Mouse (Mus musculus) macrophage (primary cell): ENCODE results near the gene D17H6S53E. TPM values are rescaled to one million over a fixed set of nuclear protein-coding genes. Genes with fewer than 3 reads are reported as not detected.

ENCODE experiments used
- H3K27ac ChIP-seq: fragments of 350-480 bp; formaldehyde crosslinking; 2 replicates; pipeline ENCODE4 v1.9.0; 2021
- H3K36me3 ChIP-seq: fragments of 350-480 bp; formaldehyde crosslinking; 2 replicates; pipeline ENCODE4 v1.9.0; 2021; ENCODE audit errors: inconsistent target
- H3K4me3 ChIP-seq: fragments of 350-480 bp; formaldehyde crosslinking; 2 replicates; pipeline ENCODE4 v1.9.0; 2021; ENCODE audit errors: inconsistent target
- H3K79me2 ChIP-seq: fragments of 350-480 bp; formaldehyde crosslinking; 2 replicates; pipeline ENCODE4 v1.9.0; 2021; ENCODE audit errors: inconsistent target
- WGBS: methylation state at CpG from one replicate; pipeline ENCODE4 v1.1.7; 2026; ENCODE audit warnings: inconsistent platforms; ENCODE audit not compliant: missing documents; 5-methylcytosine and 5-hydroxymethylcytosine counted together
- polyA plus RNA-seq: library from polyadenylated mRNA; stranded (reverse); fragments of 250-400 nt; gene quantifications from 3 replicates; pipeline ENCODE4 v1.2.4, GENCODE M21; 2018; ENCODE audit warnings: inconsistent platforms
- total RNA-seq, 78 experiments: library from RNA; depleted of rRNA; stranded (reverse); fragments of 250-400 nt; gene quantifications; 1 replicate in 9 of 78; 2 replicates in 24 of 78; 3 replicates in 43 of 78; 4 replicates in 2 of 78; pipeline ENCODE4 v1.2.4; 2018; ENCODE audit warnings: inconsistent platforms in 56 of 78

The D17H6S53E gene
- 10 to 100 TPM in 23 of 26 experiments, 1 to 10 TPM in 3; 4.7 to 47.8 (median 23.0) TPM for total RNA-seq (2018; cell fraction: chromatin; rRNA removed)
- 10 to 100 TPM; 11.5 to 40.9 (median 26.4) TPM for total RNA-seq (2018; cell fraction: cytosol; rRNA removed)
- total RNA-seq (2018; cell fraction: nucleus; rRNA removed): 10 to 100 TPM in 25 of 26 experiments, 1 to 10 TPM in 1; 9.5 to 72.8 (median 34.0) TPM
- 11.5 to 23.5 TPM (median 22.0 TPM) in 3 replicates for polyA plus RNA-seq

DNA sequence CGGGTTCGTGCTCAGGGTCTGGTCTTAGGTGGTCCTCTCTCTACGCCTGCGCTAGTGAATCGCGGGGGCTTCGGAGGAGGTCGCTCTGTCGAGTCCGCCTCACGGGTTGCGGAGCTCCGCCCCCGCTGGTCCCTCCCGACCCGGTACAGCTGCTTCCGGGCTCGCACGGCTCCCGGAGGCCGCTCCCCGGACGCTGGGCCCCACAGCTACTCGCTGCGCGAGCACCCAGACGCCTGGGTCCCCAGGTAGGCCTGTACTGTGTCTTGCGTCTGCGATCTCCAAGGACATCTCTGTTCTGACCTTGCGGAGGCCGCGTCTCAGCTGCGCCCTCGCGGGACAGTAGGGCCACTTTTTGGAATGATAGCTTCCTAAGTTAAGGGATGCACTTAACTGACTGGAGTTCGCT is at the start of gene D17H6S53E:
Gene D17H6S53E (plus strand): TSS at position 168 of the 406 bp plus-strand sequence.
- Histone ChIP-seq H3K36me3 (peaks cover 28% of the 10 kb centered on the region), H3K79me2 (peaks cover 65% of the 10 kb centered on the region), H3K4me3 (peak within 1 kb of the TSS; percentile 75), H3K27ac (peak within 1 kb of the TSS; percentile 85)
- WGBS: under 1% methylated on average over 33 of the region's 36 CpGs

- H3K27ac ChIP-seq: peak within 1 kb of the TSS; percentile 19; the same call in 1 of the 2 replicates
- peak within 1 kb of the TSS; percentile 29 for H3K4me3 ChIP-seq
- no peaks in the 10 kb centered on the region for H3K36me3 ChIP-seq
- H3K79me2 ChIP-seq: no peaks in the 10 kb centered on the region
- 68% methylated on average over 10 of the region's 10 CpGs for WGBS
Observed at GRCm38 (mm10) chr17:35076507-35077176, 49.5 kb upstream of the D17H6S53E start, which contains the start of gene Ly6g6e. TSS of gene Ly6g6e (plus strand) at chr17:35076902.

DNA sequence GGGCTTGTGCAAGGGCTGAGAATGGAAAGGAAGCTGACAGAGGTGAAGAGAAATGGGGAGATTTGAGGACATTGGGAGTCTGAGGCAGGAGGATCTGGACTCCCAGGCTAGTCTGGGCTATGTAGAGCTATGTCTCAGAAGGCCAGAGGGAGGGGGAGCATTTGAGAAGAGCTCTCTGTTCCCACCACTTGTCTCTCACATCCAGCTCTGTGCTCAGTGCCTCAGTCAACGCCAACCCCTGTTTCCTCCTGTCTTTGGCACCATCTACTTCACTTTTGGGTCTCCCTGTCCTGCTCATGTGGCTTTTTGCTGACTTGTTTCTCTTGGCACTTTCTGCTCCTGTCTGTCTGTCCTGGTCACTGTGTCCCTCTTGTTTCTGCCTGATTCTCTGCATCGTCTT is 48.9 kb upstream of the D17H6S53E start:
- Histone ChIP-seq H3K36me3 (no peaks in the 10 kb centered on the region), H3K79me2 (no peaks in the 10 kb centered on the region), H3K27ac (0 out of 2 replicates have a peak overlapping the region, but pooled peaks have one; percentile 19), H3K4me3 (peak overlapping the region; percentile 29)
- WGBS: 28% methylated on average over 2 of the region's 2 CpGs

DNA sequence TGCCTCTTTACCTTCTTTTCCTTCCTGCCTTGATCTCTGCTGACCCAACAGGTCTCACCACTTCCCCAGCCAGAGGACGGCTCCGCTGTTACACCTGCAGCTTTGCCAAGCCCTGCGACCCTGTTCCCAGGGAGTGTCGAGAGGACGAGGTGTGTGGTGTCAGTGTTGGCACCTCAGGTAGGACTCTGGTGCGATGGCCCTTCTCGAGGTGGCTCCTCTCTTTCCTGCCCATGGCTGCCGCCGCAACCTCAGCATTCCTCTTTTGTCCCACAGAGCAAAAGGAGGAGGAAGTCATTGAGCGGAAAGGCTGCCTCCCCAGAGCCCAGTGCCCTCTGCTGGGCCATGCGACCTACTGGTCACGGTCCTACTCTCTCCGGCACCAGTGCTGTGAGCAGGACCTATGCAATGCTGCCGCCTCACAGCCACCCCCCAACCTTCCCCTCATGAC is 48.4 kb upstream of the D17H6S53E start, which contains the start of gene Ly6g6d:
Gene Ly6g6d (minus strand): TSS at position 280 of the 448 bp plus-strand sequence.
- no peaks in the 10 kb centered on the region for H3K79me2 ChIP-seq
- H3K36me3 ChIP-seq: no peaks in the 10 kb centered on the region
- H3K4me3 ChIP-seq: peak within 1 kb of the TSS; percentile 29
- WGBS: 2% methylated on average over 14 of the region's 14 CpGs
- H3K27ac ChIP-seq: peak within 1 kb of the TSS; percentile 19; the same call in 1 of the 2 replicates

- no peaks in the 10 kb centered on the region for H3K79me2 ChIP-seq
- no peak overlapping the region for H3K27ac ChIP-seq
- H3K36me3 ChIP-seq: no peaks in the 10 kb centered on the region
- WGBS: 65% methylated on average over 9 of the region's 9 CpGs
- no peak overlapping the region for H3K4me3 ChIP-seq
Observed at GRCm38 (mm10) chr17:35079778-35080177, 46.4 kb upstream of the D17H6S53E start.

DNA sequence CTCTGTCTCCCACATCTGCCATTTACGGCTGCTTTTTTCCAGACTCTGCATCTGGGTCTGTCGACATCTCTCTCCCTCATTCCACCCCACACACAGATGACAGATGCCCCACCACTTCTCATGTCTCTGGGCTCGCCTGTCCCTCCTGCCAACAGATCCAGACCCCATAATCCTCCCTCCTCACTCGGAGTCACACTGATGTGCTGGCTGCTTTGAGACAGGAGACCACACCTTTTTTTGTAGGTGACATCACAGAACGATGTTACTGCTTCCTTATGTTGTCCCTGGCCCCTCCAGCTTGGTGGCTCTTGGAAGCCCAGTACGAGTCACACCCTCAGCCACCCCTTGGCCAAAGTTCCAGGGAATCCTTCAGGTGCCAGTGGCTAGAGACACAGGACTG is 45.9 kb upstream of the D17H6S53E start:
- H3K27ac ChIP-seq: no peak overlapping the region
- no peaks in the 10 kb centered on the region for H3K36me3 ChIP-seq
- no peak overlapping the region for H3K4me3 ChIP-seq
- H3K79me2 ChIP-seq: no peaks in the 10 kb centered on the region
- WGBS: 77% methylated on average over 5 of the region's 6 CpGs

- Histone ChIP-seq H3K36me3 (no peaks in the 10 kb centered on the region), H3K27ac (no peak overlapping the region), H3K4me3 (no peak overlapping the region), H3K79me2 (no peaks in the 10 kb centered on the region)
- WGBS: 95% methylated on average over 4 of the region's 4 CpGs
Observed at GRCm38 (mm10) chr17:35080710-35081109, 45.5 kb upstream of the D17H6S53E start.

GRCm38 (mm10) chr17:35082841-35083576 is 43.2 kb upstream of the D17H6S53E start:
- Histone ChIP-seq H3K4me3 (no peak overlapping the region), H3K79me2 (no peaks in the 10 kb centered on the region), H3K27ac (no peak overlapping the region), H3K36me3 (no peaks in the 10 kb centered on the region)
- WGBS: 94% methylated on average over 16 of the region's 16 CpGs

- H3K27ac ChIP-seq: no peak overlapping the region
- no peaks in the 10 kb centered on the region for H3K36me3 ChIP-seq
- 63% methylated on average over 3 of the region's 3 CpGs for WGBS
- no peaks in the 10 kb centered on the region for H3K79me2 ChIP-seq
- H3K4me3 ChIP-seq: no peak overlapping the region
Observed at GRCm38 (mm10) chr17:35083929-35084497, 42.2 kb upstream of the D17H6S53E start.

- 91% methylated on average over 7 of the region's 7 CpGs for WGBS
- H3K27ac ChIP-seq: no peak within 1 kb of the TSS
- H3K79me2 ChIP-seq: peaks cover 8% of the 10 kb centered on the region; the same call in 1 of the 2 replicates
- H3K4me3 ChIP-seq: no peak within 1 kb of the TSS
- H3K36me3 ChIP-seq: no peaks in the 10 kb centered on the region
Observed at GRCm38 (mm10) chr17:35085208-35085865, 40.8 kb upstream of the D17H6S53E start, which contains the start of gene Ly6g6f. TSS of gene Ly6g6f (minus strand) at chr17:35085610.

DNA sequence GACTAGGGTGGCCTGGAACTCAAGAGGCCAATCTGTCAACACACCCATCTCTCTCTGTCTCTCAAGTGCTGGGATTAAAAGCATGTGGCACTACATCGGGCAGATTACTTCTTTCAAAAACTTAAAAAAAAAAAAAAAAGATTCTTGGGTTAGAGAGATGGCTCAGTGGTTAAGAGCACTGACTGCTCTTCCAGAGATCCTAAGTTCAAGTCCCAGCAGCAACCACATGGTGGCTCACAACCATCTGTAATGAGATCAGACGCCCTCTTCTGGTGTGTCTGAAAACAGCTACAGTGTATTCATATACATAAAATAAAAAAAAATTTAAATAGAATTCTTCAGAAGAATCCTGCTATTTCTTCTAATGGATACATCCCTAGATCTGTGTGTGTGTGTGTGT is 38.0 kb upstream of the D17H6S53E start:
- peaks cover 16% of the 10 kb centered on the region for H3K36me3 ChIP-seq
- peaks cover 13% of the 10 kb centered on the region; the same call in 1 of the 2 replicates for H3K79me2 ChIP-seq
- H3K4me3 ChIP-seq: no peak overlapping the region
- 47% methylated on average over 2 of the region's 2 CpGs for WGBS
- no peak overlapping the region for H3K27ac ChIP-seq

GRCm38 (mm10) chr17:35088825-35089644 is 37.1 kb upstream of the D17H6S53E start, which contains the start of gene Abhd16a:
TSS of gene Abhd16a (plus strand) at chr17:35089263.
- H3K4me3 ChIP-seq: peak within 1 kb of the TSS; percentile 68
- H3K36me3 ChIP-seq: peaks cover 25% of the 10 kb centered on the region
- peaks cover 13% of the 10 kb centered on the region; the same call in 1 of the 2 replicates for H3K79me2 ChIP-seq
- 3% methylated on average over 66 of the region's 67 CpGs for WGBS
- peak within 1 kb of the TSS; percentile 47 for H3K27ac ChIP-seq
